12 mouse cellular contexts compared by ENCODE assay signal in genomic region chr14:119895765-119896465, GRCm38 (mm10).
DNase-seq lines count a peak whose midpoint lies in the region; ATAC-seq lines count a peak whose summit lies in the region.
"Had no signal": no experiment of that assay in that cellular context is flagged by ENCODE, and none has a peak within 500 bp of the region (broad histone marks: within the 10 kb centered on the region; RNA-seq: fewer than 3 reads in every experiment).

No protein-coding gene starts in this region.

- no peaks in the 10 kb centered on the region for H3K4me1 ChIP-seq in neural tube, embryonic 11.5 days (ENCODE audit: control insufficient read depth, insufficient read depth, low read length)
- H3K4me1 ChIP-seq: intestine, embryonic 15.5 days had no signal

- H3K9me3 ChIP-seq in neural tube, embryonic 11.5 days (ENCODE audit: control insufficient read depth, low read length): no peaks in the 10 kb centered on the region
- H3K9me3 ChIP-seq: intestine, embryonic 15.5 days had no signal

- H3K9ac ChIP-seq in neural tube, embryonic 11.5 days (ENCODE audit: low read length): no peak overlapping the region
- H3K9ac ChIP-seq: intestine, embryonic 15.5 days; liver, embryonic 14.5 days had no signal

- no peaks in the 10 kb centered on the region for H3K36me3 ChIP-seq in neural tube, embryonic 11.5 days (ENCODE audit: control insufficient read depth, insufficient read depth, low read length)
- H3K36me3 ChIP-seq: intestine, embryonic 15.5 days had no signal

- WGBS in neural tube, embryonic 11.5 days: 54% methylated on average over 10 of the region's 10 CpGs

- ATAC-seq in neural tube, embryonic 11.5 days (ENCODE audit: insufficient read depth, low FRiP score, low TSS enrichment): peak; percentile 61; the same call in 1 of the 2 replicates
- ATAC-seq in hematopoietic stem cell, adult 5-6 weeks (replicated peaks in 1 of 2; ENCODE audit: insufficient read depth in 1 of 2, low FRiP score in 2 of 2, low TSS enrichment in 1 of 2, low read depth in 1 of 2, poor library complexity in 2 of 2, severe bottlenecking in 2 of 2): peak; percentile 77 to 79
- ATAC-seq in monocyte, adult 5-6 weeks (replicated peaks; ENCODE audit: insufficient number of reproducible peaks, low FRiP score, low TSS enrichment, poor library complexity, severe bottlenecking): no peak
- ATAC-seq: intestine, embryonic 15.5 days had no signal

- H3K4me3 ChIP-seq in neural tube, embryonic 11.5 days (ENCODE audit: low read depth, low read length): no peak overlapping the region
- H3K4me3 ChIP-seq: intestine, embryonic 15.5 days had no signal

- H3K4me2 ChIP-seq in neural tube, embryonic 11.5 days (ENCODE audit: low read depth): no peak overlapping the region
- H3K4me2 ChIP-seq: heart, embryonic 11.5 days; intestine, embryonic 15.5 days had no signal

- no peak overlapping the region for H3K27ac ChIP-seq in neural tube, embryonic 11.5 days (ENCODE audit: low read depth, low read length)
- H3K27ac ChIP-seq: intestine, embryonic 15.5 days; liver, embryonic 14.5 days had no signal

- no peaks in the 10 kb centered on the region for H3K27me3 ChIP-seq in neural tube, embryonic 11.5 days (ENCODE audit: control insufficient read depth, insufficient read depth, low read length)
- H3K27me3 ChIP-seq: intestine, embryonic 15.5 days had no signal

- peak; percentile 11 for DNase-seq in cerebellum, adult 9-10 months
- DNase-seq in cerebellum, postnatal 4 days (ENCODE audit: low spot score in 2 of 2): no peak
- DNase-seq in neural tube, embryonic 11.5 days (ENCODE audit: low spot score): peak; percentile 17
- no peak for DNase-seq in neural tube, embryonic 10.5 days (ENCODE audit: extremely low spot score, low spot score)
- DNase-seq in yolk sac, embryonic 10.5 days (ENCODE audit: low spot score): peak; percentile 2
- no peak for DNase-seq in adrenal gland, postnatal 36 days
- DNase-seq: thymus, postnatal 4 days had no signal

Comparison
In these comparisons a context has a peak if more than half of its experiments do, and no peak if none do; other contexts are left out.
1. DNase-seq: peak in cerebellum, adult 9-10 months (single experiment), neural tube, embryonic 11.5 days (single experiment) and yolk sac, embryonic 10.5 days (single experiment); none in cerebellum, postnatal 4 days (0 of 2), neural tube, embryonic 10.5 days (single experiment) and adrenal gland, postnatal 36 days (0 of 2).